Comparison of ENCODE assay signal across 9 mouse cellular contexts in the genomic region with DNA sequence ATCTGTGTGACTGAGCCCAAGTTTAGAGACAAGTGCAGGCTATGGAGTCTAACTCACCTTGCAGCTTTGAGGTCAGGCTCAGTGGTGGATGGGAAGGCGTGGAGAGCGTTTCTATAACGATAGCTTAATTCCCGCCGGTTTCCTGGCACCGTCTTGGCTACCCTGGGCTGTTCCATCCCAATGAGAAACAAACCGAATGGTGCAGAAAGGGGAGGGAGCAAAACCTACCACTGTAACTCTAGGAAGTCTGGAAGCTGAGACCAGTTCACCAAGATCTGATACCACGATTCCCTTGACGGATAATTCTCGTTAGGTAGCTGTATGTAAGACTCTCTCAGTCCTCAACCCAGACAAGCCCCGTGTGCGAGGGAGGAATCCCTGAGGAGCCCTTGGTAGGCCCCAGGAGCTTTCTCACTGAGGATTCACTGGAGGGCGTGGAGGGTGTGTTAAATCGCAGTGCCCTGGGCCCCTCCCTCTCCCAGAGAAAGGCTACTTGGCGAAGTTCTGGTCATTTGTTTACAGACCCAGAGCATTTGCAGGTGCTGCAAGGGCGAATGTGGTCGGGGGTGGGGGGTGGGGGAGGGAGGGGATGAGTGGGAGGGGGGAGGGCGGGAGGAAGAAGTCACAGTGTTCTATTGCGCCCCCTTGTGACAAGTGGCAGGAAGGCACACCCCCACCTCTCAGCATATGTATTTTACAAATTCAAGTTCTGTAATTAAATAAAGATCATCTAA.
DNase-seq lines count a peak whose midpoint lies in the region; ATAC-seq and TF ChIP-seq lines count a peak whose summit lies in the region.
"Had no signal": no experiment of that assay in that cellular context is flagged by ENCODE, and none has a peak within 500 bp of the region (broad histone marks: within the 10 kb centered on the region; RNA-seq: fewer than 3 reads in every experiment).

No protein-coding gene starts in this region.

- peak overlapping the region; percentile 39 for H3K4me2 ChIP-seq in embryonic facial prominence, embryonic 13.5 days
- peak overlapping the region; percentile 8; the same call in 1 of the 2 replicates for H3K4me2 ChIP-seq in hindbrain, postnatal 0 days (ENCODE audit: low read depth, low read length)
- H3K4me2 ChIP-seq in lung, postnatal 0 days (replicated peaks; ENCODE audit: low read depth, low read length) = peak overlapping the region; percentile 42

- peaks cover 6% of the 10 kb centered on the region; the same call in 1 of the 2 replicates for H3K9me3 ChIP-seq in embryonic facial prominence, embryonic 13.5 days
- H3K9me3 ChIP-seq in hindbrain, postnatal 0 days (ENCODE audit: low read length) = no peaks in the 10 kb centered on the region
- no peaks in the 10 kb centered on the region for H3K9me3 ChIP-seq in lung, postnatal 0 days (ENCODE audit: low read length)

- H3K27ac ChIP-seq in testis, adult 2 months (ENCODE audit: control insufficient read depth, insufficient read depth, low read depth, low read length) = no peak overlapping the region
- no peak overlapping the region for H3K27ac ChIP-seq in embryonic facial prominence, embryonic 13.5 days
- peak overlapping the region; percentile 37 for H3K27ac ChIP-seq in hindbrain, postnatal 0 days
- no peak overlapping the region for H3K27ac ChIP-seq in lung, postnatal 0 days (ENCODE audit: low read length)

- DNase-seq in testis, postnatal 14 days (ENCODE audit: low spot score) = no peak
- DNase-seq in hindbrain, postnatal 0 days (ENCODE audit: low spot score) = peak; percentile 61
- DNase-seq in lung, postnatal 0 days (ENCODE audit: low spot score) = peak; percentile 43
- DNase-seq in splenic B cell, adult 2 months (ENCODE audit: low read depth, low spot score) = peak; percentile 68
- DNase-seq in urinary bladder, postnatal 25 days (ENCODE audit: low spot score) = no peak
- DNase-seq in cerebellum, postnatal 36 days = no peak

- no peak overlapping the region for H3K9ac ChIP-seq in embryonic facial prominence, embryonic 13.5 days
- H3K9ac ChIP-seq in hindbrain, postnatal 0 days (replicated peaks; ENCODE audit: low read length) = no peak overlapping the region
- no peak overlapping the region for H3K9ac ChIP-seq in lung, postnatal 0 days (replicated peaks; ENCODE audit: low read depth)

- TF ChIP-seq EP300 in lung, postnatal 0 days (IDR thresholded peaks at IDR 0.05) = no peak

- 6% methylated on average over 19 of the region's 19 CpGs for WGBS in embryonic facial prominence, embryonic 13.5 days
- 10% methylated on average over 19 of the region's 19 CpGs for WGBS in hindbrain, postnatal 0 days
- WGBS in lung, postnatal 0 days = 8% methylated on average over 17 of the region's 19 CpGs

- H3K27me3 ChIP-seq in testis, adult 2 months (ENCODE audit: control insufficient read depth, insufficient read depth, low read length) = no peaks in the 10 kb centered on the region
- no peaks in the 10 kb centered on the region for H3K27me3 ChIP-seq in embryonic facial prominence, embryonic 13.5 days
- no peaks in the 10 kb centered on the region for H3K27me3 ChIP-seq in hindbrain, postnatal 0 days (ENCODE audit: insufficient read depth, low read length)
- H3K27me3 ChIP-seq in lung, postnatal 0 days (replicated peaks; ENCODE audit: insufficient read depth, low read length) = no peaks in the 10 kb centered on the region
- H3K27me3 ChIP-seq in splenic B cell, adult 2 months (ENCODE audit: control insufficient read depth, insufficient read depth, low read length, poor library complexity, severe bottlenecking) = no peaks in the 10 kb centered on the region

- TF ChIP-seq CTCF in testis, adult 2 months (IDR thresholded peaks at IDR 0.05; ENCODE audit: control insufficient read depth, insufficient read depth, insufficient replicate concordance, low read depth, low read length) = peak; percentile 45; the same call in 1 of the 2 replicates
- TF ChIP-seq CTCF in hindbrain, postnatal 0 days (IDR thresholded peaks at IDR 0.05; ENCODE audit: low read depth) = peak; percentile 51; the same call in 1 of the 2 replicates
- TF ChIP-seq CTCF in lung, postnatal 0 days (IDR thresholded peaks at IDR 0.05) = peak; percentile 59

- H3K4me1 ChIP-seq in testis, adult 2 months (ENCODE audit: control insufficient read depth, insufficient read depth, low read length) = no peaks in the 10 kb centered on the region; the same call in none of the 2 replicates
- peaks cover 46% of the 10 kb centered on the region for H3K4me1 ChIP-seq in embryonic facial prominence, embryonic 13.5 days
- no peaks in the 10 kb centered on the region; the same call in 1 of the 2 replicates for H3K4me1 ChIP-seq in hindbrain, postnatal 0 days (ENCODE audit: insufficient read depth, low read length)
- H3K4me1 ChIP-seq in lung, postnatal 0 days (ENCODE audit: insufficient read depth, low read depth, low read length) = no peaks in the 10 kb centered on the region

- ATAC-seq in embryonic facial prominence, embryonic 13.5 days (ENCODE audit: insufficient number of reproducible peaks, insufficient read depth, low FRiP score, low TSS enrichment, low read depth) = no peak
- peak; percentile 54; the same call in 1 of the 2 replicates for ATAC-seq in hindbrain, postnatal 0 days
- 0 out of 2 replicates have a peak, but pooled peaks have one; percentile 7 for ATAC-seq in lung, postnatal 0 days

- no peak for TF ChIP-seq POLR2A in testis, adult 2 months (IDR thresholded peaks at IDR 0.05; ENCODE audit: control insufficient read depth, low read depth, low read length)

- peak overlapping the region; percentile 4; the same call in 1 of the 2 replicates for H3K4me3 ChIP-seq in testis, adult 2 months (ENCODE audit: control insufficient read depth, low read depth, low read length)
- H3K4me3 ChIP-seq in embryonic facial prominence, embryonic 13.5 days = 0 out of 2 replicates have a peak overlapping the region, but pooled peaks have one; percentile 12
- H3K4me3 ChIP-seq in hindbrain, postnatal 0 days (ENCODE audit: low read length) = no peak overlapping the region
- H3K4me3 ChIP-seq in lung, postnatal 0 days (ENCODE audit: low read depth, low read length) = no peak overlapping the region
- H3K4me3 ChIP-seq: erythroblast, embryonic 14.5 days had no signal

- H3K36me3 ChIP-seq in testis, adult 2 months (ENCODE audit: control insufficient read depth, insufficient read depth, low read length) = no peaks in the 10 kb centered on the region
- H3K36me3 ChIP-seq in embryonic facial prominence, embryonic 13.5 days = 0 out of 2 replicates have a peak, but pooled peaks cover 4% of the 10 kb centered on the region
- no peaks in the 10 kb centered on the region for H3K36me3 ChIP-seq in hindbrain, postnatal 0 days (ENCODE audit: insufficient read depth, low read length)
- no peaks in the 10 kb centered on the region for H3K36me3 ChIP-seq in lung, postnatal 0 days (ENCODE audit: insufficient read depth, low read length)
- H3K36me3 ChIP-seq in splenic B cell, adult 2 months (ENCODE audit: control insufficient read depth, insufficient read depth, low read length, poor library complexity, severe bottlenecking) = no peaks in the 10 kb centered on the region

Comparison
In these comparisons a context has a peak if more than half of its experiments do, and no peak if none do; other contexts are left out.
1. H3K4me3 ChIP-seq: peak in testis, adult 2 months (single experiment) and embryonic facial prominence, embryonic 13.5 days (single experiment); none in hindbrain, postnatal 0 days (single experiment) and lung, postnatal 0 days (single experiment).
2. DNase-seq: peak in hindbrain, postnatal 0 days (single experiment), lung, postnatal 0 days (single experiment) and splenic B cell, adult 2 months (single experiment); none in testis, postnatal 14 days (single experiment), urinary bladder, postnatal 25 days (single experiment) and cerebellum, postnatal 36 days (0 of 2).
3. Peak in every context shown above with its lines, with median percentiles within 50 percentile points of each other: CTCF ChIP-seq and H3K4me2 ChIP-seq.